Mouse (Mus musculus) bone marrow, adult 2 months (tissue): ENCODE measurements around the gene Ttpal. TPM values are rescaled to one million over a fixed set of nuclear protein-coding genes. Genes with fewer than 3 reads are reported as not detected.

Experiments used
- H3K27ac ChIP-seq: fragments of 200-500 bp; 2 replicates; pipeline ENCODE4 v1.5.1; 2012; ENCODE audit warnings: low read depth, mild to moderate bottlenecking, control low read depth, inconsistent platforms, low read length; ENCODE audit not compliant: control insufficient read depth, poor library complexity, insufficient read depth
- H3K4me1 ChIP-seq: fragments of 200-500 bp; 2 replicates; pipeline ENCODE4 v1.6.1; 2011; ENCODE audit warnings: low read length; ENCODE audit not compliant: control insufficient read depth, insufficient read depth
- H3K4me3 ChIP-seq: fragments of 200-500 bp; replicated peaks from 2 replicates; pipeline ENCODE3; 2011; ENCODE audit warnings: mild to moderate bottlenecking, low read depth, low read length, control low read depth; ENCODE audit not compliant: control insufficient read depth
- CTCF ChIP-seq: fragments of 200-500 bp; IDR thresholded peaks from 2 replicates; pipeline ENCODE4 v1.5.1; 2011; ENCODE audit warnings: low read length, control low read depth; ENCODE audit not compliant: control insufficient read depth, insufficient read depth
- POLR2A ChIP-seq: fragments of 200-500 bp; IDR thresholded peaks from 2 replicates; pipeline ENCODE4 v1.6.1; 2011; ENCODE audit warnings: low read depth, mild to moderate bottlenecking, control low read depth, low read length, borderline replicate concordance; ENCODE audit not compliant: control insufficient read depth
- WGBS: fragments of 180-500 bp; shearing (Covaris S2); methylation state at CpG from one replicate; pipeline ENCODE4 v1.1.7; 2018; 5-methylcytosine and 5-hydroxymethylcytosine counted together
- polyA plus RNA-seq: library from polyadenylated mRNA; stranded (reverse); fragments of >200 nt; gene quantifications from 2 replicates; pipeline ENCODE4 v1.2.4, GENCODE M21; 2011; ENCODE audit warnings: low replicate concordance; ENCODE audit not compliant: missing spikeins, insufficient read depth, insufficient read length

Ttpal gene
- polyA plus RNA-seq, 1 experiment = 19.8 TPM

DNA sequence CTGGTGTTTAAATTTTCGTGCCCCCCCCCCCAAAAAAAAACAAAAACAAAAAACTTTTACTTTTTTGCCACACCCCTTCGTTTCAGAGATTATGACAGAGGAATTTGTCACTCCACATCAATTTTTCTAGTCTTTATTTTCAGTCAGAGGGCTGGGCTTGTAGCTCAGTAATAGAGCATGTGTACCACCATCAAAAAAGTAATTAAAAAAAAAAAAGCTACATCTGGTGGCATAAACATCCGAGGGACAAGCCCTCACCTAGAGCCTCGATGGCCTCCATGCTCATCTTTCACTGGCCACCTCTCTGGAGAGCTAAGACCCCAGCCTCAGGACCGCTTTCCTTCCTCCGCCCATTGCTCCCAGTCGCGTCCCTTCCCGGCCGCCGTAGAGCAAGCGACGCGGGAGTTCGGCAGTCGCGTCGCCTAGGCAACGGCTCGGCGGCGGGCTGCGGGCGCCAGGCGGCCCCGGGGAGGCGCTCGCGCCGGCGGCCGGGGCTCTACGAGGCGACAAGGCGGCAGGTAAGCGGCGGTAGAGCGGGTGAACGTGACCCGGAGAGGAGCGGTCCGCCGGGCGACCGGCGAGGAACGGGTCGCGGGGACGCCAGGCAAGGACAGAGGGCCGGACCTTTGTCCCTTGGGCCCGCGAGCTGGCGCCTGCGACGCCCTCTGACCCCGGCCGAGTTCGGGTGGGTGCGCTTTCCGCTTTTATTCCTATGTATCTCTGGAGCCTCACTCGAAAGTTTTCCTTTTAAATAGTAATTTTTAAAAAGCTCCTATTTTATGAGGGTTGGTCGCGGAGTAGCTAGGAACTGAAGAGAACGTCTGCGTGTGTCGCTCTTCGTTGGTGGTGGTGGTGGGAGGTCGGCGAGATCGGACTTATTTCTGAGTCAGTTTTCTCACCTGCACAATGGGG lies 56.1 kb downstream of the Ttpal start, which contains the start of gene Pkig:
Gene Pkig (plus strand): TSS at position 412 of the 912 bp plus-strand sequence.
- peak within 1 kb of the TSS; percentile 78 for H3K4me3 ChIP-seq
- under 1% methylated on average over 71 of the region's 71 CpGs for WGBS
- TF ChIP-seq POLR2A (peak; percentile 46; the same call in 1 of the 2 replicates), CTCF (peak; percentile 9; the same call in 1 of the 2 replicates)
- peak within 1 kb of the TSS; percentile 83 for H3K27ac ChIP-seq
- H3K4me1 ChIP-seq = peaks cover 11% of the 10 kb centered on the region

DNA sequence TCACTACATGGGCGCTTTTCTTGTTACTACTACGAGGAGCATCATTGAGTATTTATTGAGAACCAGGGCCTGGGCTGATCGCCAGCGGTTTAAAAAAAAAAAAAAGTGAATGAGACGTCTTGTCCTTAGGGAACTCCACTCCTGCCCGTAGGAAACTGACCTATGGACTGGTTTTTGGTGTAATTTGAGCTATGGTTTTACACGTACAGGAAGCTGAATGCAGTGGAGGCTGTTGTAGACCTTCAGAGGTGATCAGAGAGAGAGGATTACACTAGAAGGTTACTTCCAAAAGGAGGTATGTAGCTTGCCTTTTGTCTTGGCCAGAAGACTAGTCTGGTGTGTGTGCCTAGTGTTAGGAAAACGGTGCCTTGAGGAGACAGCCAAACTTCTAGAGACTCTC lies 56.8 kb downstream of the Ttpal start:
- no peak for TF ChIP-seq POLR2A
- no peak for TF ChIP-seq CTCF
- Histone ChIP-seq H3K4me1 (peaks cover 11% of the 10 kb centered on the region), H3K27ac (peak overlapping the region; percentile 35; the same call in 1 of the 2 replicates), H3K4me3 (peak overlapping the region; percentile 78)
- WGBS = 2% methylated on average over 8 of the region's 8 CpGs

DNA sequence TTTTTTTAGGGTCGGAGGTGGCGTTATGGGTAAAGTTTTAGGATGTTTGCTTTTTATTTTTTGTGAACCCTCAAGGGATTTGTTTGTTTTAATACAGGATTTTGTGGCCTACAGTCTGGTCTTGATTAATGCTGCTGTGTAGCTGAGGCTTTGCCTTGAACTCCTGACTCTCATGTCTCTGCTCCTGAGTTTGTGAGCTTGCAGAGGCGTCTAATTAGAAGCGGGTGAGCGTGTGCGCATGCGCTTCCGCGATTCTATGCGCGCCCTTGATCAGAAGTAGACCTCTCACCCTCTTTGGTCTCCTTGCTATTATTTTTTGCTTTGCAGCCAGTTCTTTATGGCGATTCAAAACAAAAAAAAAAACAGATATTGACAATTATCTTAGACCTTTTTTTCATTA lies 57.3 kb downstream of the Ttpal start:
- Histone ChIP-seq H3K4me1 (peaks cover 11% of the 10 kb centered on the region), H3K4me3 (peak overlapping the region; percentile 38), H3K27ac (no peak overlapping the region; the same call in 1 of the 2 replicates)
- TF ChIP-seq CTCF (no peak), POLR2A (no peak)
- 85% methylated on average over 12 of the region's 12 CpGs for WGBS

DNA sequence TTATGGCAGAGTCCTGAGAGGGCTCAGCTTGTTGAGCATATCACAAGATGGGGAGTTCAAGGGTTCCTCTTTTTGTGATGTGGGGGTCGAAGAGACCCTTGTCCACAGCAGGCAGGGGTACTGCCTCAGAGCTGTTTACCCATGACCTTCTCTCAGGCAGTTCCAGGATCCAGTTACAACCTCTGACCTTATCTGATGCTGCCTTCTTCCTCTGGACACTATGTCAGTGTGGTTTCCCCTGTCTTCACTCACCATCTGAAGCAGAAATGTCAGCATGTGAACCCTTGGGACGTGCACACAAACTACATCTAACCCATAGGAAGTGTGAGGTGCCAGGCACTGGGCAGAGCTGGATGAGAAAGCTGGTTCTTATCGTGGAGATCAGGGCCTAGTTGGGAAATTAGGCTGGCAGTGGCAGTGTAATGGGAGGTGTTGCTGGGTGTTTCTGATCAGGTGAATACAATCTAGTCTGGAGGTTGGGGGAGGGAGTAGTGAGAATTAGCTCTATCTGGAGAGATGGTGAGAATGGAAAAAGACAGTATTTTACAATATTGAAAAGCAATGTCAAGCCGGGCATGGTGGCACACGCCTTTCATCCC lies 58.1 kb downstream of the Ttpal start:
- peaks cover 11% of the 10 kb centered on the region for H3K4me1 ChIP-seq
- WGBS = 37% methylated on average over 5 of the region's 5 CpGs
- TF ChIP-seq CTCF = no peak
- no peak for TF ChIP-seq POLR2A
- H3K27ac ChIP-seq = peak overlapping the region; percentile 2; the same call in 1 of the 2 replicates
- H3K4me3 ChIP-seq = peak overlapping the region; percentile 10

DNA sequence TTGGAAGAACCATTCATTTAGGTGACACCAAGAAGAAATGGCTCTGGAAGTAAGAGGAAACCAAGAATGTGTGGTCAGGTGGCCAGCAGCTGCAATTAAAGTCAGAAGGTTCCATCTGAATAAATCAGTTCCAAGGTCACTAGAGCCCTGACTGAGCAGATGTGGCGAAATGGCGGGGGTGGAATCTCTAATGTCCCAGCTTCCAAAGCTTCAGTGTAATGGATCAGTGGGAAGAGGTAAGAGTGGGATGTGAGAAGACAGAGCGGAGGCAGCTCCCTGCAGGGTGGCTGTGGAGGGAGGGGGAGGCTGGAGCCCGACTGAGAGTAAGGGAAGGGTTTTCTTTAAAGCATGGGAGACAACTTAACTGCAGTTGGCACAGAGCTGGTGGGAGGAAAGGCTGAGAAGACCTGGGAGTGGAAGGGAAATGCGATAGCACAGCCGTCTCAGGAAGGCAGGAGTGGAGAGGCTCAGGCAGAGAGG lies 59.3 kb downstream of the Ttpal start:
- no peak for TF ChIP-seq CTCF
- TF ChIP-seq POLR2A = no peak
- Histone ChIP-seq H3K4me3 (peak overlapping the region; percentile 23), H3K27ac (peak overlapping the region; percentile 77), H3K4me1 (peaks cover 13% of the 10 kb centered on the region)
- 71% methylated on average over 6 of the region's 6 CpGs for WGBS

DNA sequence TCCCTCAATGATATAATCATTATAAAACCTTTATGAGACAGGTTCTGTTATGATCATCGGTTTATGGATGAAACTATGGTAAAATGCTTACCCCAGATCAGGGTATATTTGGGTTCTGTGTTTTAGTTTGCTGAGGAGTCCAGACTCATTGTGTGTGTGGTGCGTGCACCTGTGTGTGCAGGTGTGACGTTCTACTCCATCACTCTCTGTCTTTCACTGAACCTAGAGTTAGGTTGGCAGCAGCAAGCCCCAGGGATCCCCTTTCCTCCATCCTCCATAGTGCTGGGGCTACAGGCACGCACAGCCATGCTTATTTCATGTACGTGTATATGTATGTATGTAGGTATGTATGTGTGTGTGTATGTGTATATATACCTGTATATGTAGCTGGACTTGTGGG lies 60.0 kb downstream of the Ttpal start:
- peak overlapping the region; percentile 19 for H3K4me3 ChIP-seq
- peaks cover 15% of the 10 kb centered on the region for H3K4me1 ChIP-seq
- peak overlapping the region; percentile 87 for H3K27ac ChIP-seq
- TF ChIP-seq POLR2A (no peak), CTCF (no peak)
- WGBS = 80% methylated on average over 5 of the region's 5 CpGs

DNA sequence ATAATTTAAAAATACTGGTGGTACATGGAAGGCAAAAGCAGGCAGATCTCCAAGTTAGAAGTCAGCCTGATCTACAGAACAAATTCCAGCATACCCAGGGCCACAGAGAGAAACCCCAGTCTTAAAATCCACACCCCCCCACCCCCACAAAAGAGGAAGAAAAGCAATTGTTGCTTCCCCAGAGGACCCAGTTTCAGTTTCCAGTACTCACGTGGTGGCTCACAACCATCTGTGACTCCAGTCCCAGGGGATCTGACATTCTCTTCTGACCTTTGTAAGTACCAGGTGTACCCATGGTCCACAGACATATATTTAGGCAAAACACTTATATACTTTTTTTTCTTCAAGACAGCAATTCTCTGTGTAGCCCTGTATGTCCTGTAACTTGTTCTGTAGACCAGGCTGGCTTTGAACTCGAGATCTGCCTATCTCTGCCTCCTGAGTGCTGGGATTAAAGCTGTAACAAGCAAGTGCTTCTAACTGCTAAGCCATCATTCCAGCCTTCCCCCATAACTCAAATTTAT lies 60.6 kb downstream of the Ttpal start:
- TF ChIP-seq POLR2A (no peak), CTCF (no peak)
- peaks cover 15% of the 10 kb centered on the region for H3K4me1 ChIP-seq
- 21% methylated on average over 2 of the region's 2 CpGs for WGBS
- no peak overlapping the region for H3K4me3 ChIP-seq
- peak overlapping the region; percentile 87; the same call in 1 of the 2 replicates for H3K27ac ChIP-seq

DNA sequence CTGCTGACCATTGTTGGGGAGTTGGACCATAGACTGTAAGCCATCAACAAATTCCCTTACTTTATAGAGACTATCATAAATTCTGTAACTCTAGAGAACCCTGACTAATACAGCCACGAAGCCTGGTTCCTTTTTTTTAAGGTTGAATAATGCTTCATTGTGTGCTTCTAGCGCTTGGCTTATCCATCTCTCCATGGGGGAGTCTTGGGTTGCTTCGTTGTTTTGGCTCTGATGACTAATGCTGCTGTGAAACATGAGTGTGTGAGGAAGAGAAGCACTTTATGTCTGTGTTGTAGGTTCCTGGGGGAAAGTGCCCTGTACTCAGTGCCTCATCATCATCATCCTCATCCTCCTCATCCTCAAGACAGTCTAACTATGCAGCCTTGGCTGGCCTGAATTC lies 61.8 kb downstream of the Ttpal start:
- H3K27ac ChIP-seq = no peak overlapping the region
- H3K4me1 ChIP-seq = peaks cover 15% of the 10 kb centered on the region
- WGBS = 48% methylated on average over 3 of the region's 3 CpGs
- TF ChIP-seq CTCF (no peak), POLR2A (no peak)
- no peak overlapping the region for H3K4me3 ChIP-seq
